Mouse (Mus musculus): Measurements from ENCODE around the gene Ero1lb. TPM values are rescaled to one million over a fixed set of nuclear protein-coding genes. Genes with fewer than 3 reads are reported as not detected.

Gene Ero1lb
- polyA plus RNA-seq, 1 experiment: 6.4 TPM

DNA sequence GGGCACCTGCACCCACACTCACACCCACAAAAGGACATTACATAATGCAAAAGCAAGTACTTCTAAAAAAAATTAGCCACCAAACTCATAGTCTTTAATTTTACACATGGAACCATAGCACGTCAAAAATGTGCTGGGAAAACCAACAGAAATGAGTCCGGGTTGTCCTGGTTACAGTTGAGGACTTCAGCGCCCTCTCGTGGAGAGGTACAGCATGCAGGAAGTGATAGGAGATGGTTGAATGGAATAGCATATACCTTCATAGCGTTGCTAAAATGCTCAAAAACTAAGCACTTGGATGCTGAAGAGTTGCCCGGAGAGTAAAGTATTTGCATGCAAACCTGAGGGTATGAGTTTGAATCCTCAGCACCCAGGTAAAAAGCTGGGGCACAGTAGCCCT lies 27.7 kb upstream of the Ero1lb start:
- Histone ChIP-seq H3K4me1 (ENCODE audit: control insufficient read depth, insufficient read depth, low read length) (no peaks in the 10 kb centered on the region), H3K27me3 (ENCODE audit: control insufficient read depth, insufficient read depth, low read length, poor library complexity, severe bottlenecking) (no peaks in the 10 kb centered on the region), H3K4me3 (ENCODE audit: low read depth, low read length) (no peak overlapping the region), H3K9ac (ENCODE audit: low read depth, poor library complexity, severe bottlenecking) (no peak overlapping the region), H3K36me3 (ENCODE audit: control insufficient read depth, insufficient read depth, low read length, poor library complexity, severe bottlenecking) (no peaks in the 10 kb centered on the region), H3K9me3 (replicated peaks; ENCODE audit: control insufficient read depth, insufficient read depth, low read length, poor library complexity, severe bottlenecking) (0 out of 2 replicates have a peak, but pooled peaks cover 3% of the 10 kb centered on the region), H3K27ac (ENCODE audit: insufficient read depth, low read length) (no peak overlapping the region)
- TF ChIP-seq CTCF (IDR thresholded peaks at IDR 0.05; ENCODE audit: low read depth, low read length) (peak; percentile 17), EP300 (IDR thresholded peaks at IDR 0.05; ENCODE audit: insufficient read depth, low read depth, low read length) (no peak), POLR2A (IDR thresholded peaks at IDR 0.05; ENCODE audit: insufficient read depth, low read length) (no peak)

DNA sequence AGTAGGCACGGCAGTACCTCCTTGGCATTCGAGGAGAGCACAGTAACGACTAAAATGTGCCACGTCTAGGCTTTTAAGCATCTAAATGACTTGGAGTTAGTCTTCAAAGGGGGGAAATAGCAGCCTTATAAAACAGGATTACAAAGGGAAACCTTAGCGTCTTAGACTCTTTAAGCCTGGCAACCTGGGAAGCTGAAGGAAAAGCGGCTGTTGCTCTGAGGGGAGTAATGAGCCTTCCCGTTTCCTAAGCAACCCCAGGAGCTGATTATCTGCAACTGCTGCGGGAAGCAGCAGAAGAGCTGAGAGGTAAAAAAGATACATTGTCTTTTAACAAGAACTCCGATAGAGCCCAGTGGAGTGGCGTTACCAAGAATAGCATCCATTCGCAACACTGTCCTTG lies 26.0 kb upstream of the Ero1lb start:
- H3K9ac ChIP-seq (ENCODE audit: low read depth, poor library complexity, severe bottlenecking): no peak overlapping the region
- TF ChIP-seq CTCF (IDR thresholded peaks at IDR 0.05; ENCODE audit: low read depth, low read length) (no peak), POLR2A (IDR thresholded peaks at IDR 0.05; ENCODE audit: insufficient read depth, low read length) (no peak)
- no peak overlapping the region for H3K27ac ChIP-seq (ENCODE audit: insufficient read depth, low read length)
- H3K4me1 ChIP-seq (ENCODE audit: control insufficient read depth, insufficient read depth, low read length): no peaks in the 10 kb centered on the region
- H3K36me3 ChIP-seq (ENCODE audit: control insufficient read depth, insufficient read depth, low read length, poor library complexity, severe bottlenecking): no peaks in the 10 kb centered on the region
- no peak overlapping the region for H3K4me3 ChIP-seq (ENCODE audit: low read depth, low read length)
- no peaks in the 10 kb centered on the region for H3K27me3 ChIP-seq (ENCODE audit: control insufficient read depth, insufficient read depth, low read length, poor library complexity, severe bottlenecking)
- 0 out of 2 replicates have a peak, but pooled peaks cover 3% of the 10 kb centered on the region for H3K9me3 ChIP-seq (replicated peaks; ENCODE audit: control insufficient read depth, insufficient read depth, low read length, poor library complexity, severe bottlenecking)

DNA sequence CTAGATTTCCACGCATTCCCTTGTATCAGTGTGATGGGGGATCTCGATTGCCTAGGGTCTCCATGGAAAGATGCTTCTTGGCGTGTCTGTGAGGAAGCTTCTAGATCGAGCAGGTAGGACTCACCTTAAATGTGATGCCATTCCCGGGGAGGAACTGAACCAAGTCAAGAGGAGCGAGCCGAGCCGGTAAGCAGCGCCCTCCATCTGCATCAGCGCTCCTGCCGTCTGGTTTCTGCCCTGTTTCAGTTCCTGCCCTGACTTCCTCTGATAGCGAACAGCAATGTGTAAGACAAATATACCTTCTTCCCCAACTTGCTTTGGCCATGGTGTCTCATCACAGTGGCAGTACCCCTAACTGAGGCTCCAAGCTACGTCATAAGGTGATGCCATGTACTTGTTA lies 25.6 kb upstream of the Ero1lb start:
- Histone ChIP-seq H3K9ac (ENCODE audit: low read depth, poor library complexity, severe bottlenecking) (no peak overlapping the region), H3K36me3 (ENCODE audit: control insufficient read depth, insufficient read depth, low read length, poor library complexity, severe bottlenecking) (no peaks in the 10 kb centered on the region), H3K27me3 (ENCODE audit: control insufficient read depth, insufficient read depth, low read length, poor library complexity, severe bottlenecking) (no peaks in the 10 kb centered on the region), H3K27ac (ENCODE audit: insufficient read depth, low read length) (no peak overlapping the region), H3K4me3 (ENCODE audit: low read depth, low read length) (no peak overlapping the region), H3K9me3 (replicated peaks; ENCODE audit: control insufficient read depth, insufficient read depth, low read length, poor library complexity, severe bottlenecking) (0 out of 2 replicates have a peak, but pooled peaks cover 3% of the 10 kb centered on the region), H3K4me1 (ENCODE audit: control insufficient read depth, insufficient read depth, low read length) (no peaks in the 10 kb centered on the region)
- TF ChIP-seq POLR2A (IDR thresholded peaks at IDR 0.05; ENCODE audit: insufficient read depth, low read length): no peak
- no peak for TF ChIP-seq EP300 (IDR thresholded peaks at IDR 0.05; ENCODE audit: insufficient read depth, low read depth, low read length)
- TF ChIP-seq CTCF (IDR thresholded peaks at IDR 0.05; ENCODE audit: low read depth, low read length): no peak

DNA sequence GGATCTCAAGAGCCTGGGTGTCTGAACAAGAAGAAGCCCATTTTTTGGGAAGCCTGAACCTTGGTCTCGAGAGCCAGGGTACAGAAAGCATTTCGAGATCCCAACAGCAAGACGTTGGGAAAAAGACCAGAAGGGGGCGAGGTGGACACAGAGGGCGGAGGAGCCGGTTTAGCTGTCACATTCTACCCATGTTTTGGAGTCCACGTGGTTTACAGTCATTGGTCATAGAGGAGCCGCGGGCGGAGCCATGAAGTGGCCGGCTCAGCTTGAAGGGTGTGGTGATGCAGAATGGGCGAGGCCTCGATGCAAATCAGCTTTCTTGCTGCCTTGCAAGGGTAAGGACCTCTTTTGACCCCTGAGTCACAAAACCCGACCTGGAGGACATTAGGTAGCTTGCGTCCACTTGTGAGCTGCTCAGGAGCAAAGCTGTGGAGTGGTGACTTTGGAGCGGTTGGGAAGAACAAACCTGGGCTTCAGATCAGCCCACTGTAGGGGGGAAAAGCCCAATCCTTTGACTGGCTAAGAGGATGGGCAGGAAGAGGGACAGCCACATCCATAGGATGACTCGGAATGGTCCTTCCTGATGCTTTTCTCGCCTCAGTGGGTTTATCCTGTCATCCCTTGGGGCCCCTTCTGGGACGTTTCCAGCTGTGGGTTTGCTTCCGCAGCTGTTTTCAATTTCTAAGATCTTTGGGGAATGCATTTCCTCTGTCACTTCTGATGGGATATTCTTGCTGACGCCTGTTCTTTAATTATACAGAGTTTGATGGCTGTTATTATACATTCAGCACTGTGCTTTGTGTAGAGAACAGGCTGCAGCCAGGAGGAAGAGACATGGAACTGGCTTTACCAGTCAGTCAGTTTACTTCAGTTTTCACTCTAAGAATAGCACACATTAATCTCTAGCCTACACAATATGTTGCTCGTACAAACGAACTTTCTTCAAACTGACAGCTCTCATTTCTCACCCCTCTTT lies 23.4 kb upstream of the Ero1lb start:
- Histone ChIP-seq H3K27ac (ENCODE audit: insufficient read depth, low read length) (no peak overlapping the region), H3K4me1 (ENCODE audit: control insufficient read depth, insufficient read depth, low read length) (no peaks in the 10 kb centered on the region), H3K36me3 (ENCODE audit: control insufficient read depth, insufficient read depth, low read length, poor library complexity, severe bottlenecking) (no peaks in the 10 kb centered on the region), H3K4me3 (ENCODE audit: low read depth, low read length) (no peak overlapping the region), H3K9me3 (replicated peaks; ENCODE audit: control insufficient read depth, insufficient read depth, low read length, poor library complexity, severe bottlenecking) (no peaks in the 10 kb centered on the region), H3K27me3 (ENCODE audit: control insufficient read depth, insufficient read depth, low read length, poor library complexity, severe bottlenecking) (no peaks in the 10 kb centered on the region), H3K9ac (ENCODE audit: low read depth, poor library complexity, severe bottlenecking) (no peak overlapping the region)
- TF ChIP-seq CTCF (IDR thresholded peaks at IDR 0.05; ENCODE audit: low read depth, low read length) (peak; percentile 17), POLR2A (IDR thresholded peaks at IDR 0.05; ENCODE audit: insufficient read depth, low read length) (no peak), EP300 (IDR thresholded peaks at IDR 0.05; ENCODE audit: insufficient read depth, low read depth, low read length) (no peak)

DNA sequence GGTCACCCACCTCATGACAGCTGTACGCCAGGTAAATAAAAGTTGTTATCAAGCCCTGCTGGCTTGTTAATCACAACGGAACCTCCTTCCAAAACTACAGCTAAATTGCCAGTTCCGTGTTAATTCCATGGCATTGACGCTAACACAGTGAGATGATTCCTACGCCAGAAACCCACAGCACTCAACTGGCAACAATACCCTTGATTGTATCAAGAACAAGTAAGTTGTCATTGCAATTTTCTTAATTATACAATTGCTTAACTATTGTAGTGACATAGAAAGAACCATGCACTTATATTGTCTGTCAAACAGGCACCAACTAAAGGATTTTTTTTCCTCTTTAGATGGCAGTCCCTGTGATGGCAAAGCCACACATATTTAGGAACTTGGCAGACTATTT lies 22.4 kb upstream of the Ero1lb start:
- no peak overlapping the region for H3K9ac ChIP-seq (ENCODE audit: low read depth, poor library complexity, severe bottlenecking)
- H3K27me3 ChIP-seq (ENCODE audit: control insufficient read depth, insufficient read depth, low read length, poor library complexity, severe bottlenecking): no peaks in the 10 kb centered on the region
- no peaks in the 10 kb centered on the region for H3K4me1 ChIP-seq (ENCODE audit: control insufficient read depth, insufficient read depth, low read length)
- no peaks in the 10 kb centered on the region for H3K9me3 ChIP-seq (replicated peaks; ENCODE audit: control insufficient read depth, insufficient read depth, low read length, poor library complexity, severe bottlenecking)
- H3K27ac ChIP-seq (ENCODE audit: insufficient read depth, low read length): no peak overlapping the region
- TF ChIP-seq POLR2A (IDR thresholded peaks at IDR 0.05; ENCODE audit: insufficient read depth, low read length) (no peak), EP300 (IDR thresholded peaks at IDR 0.05; ENCODE audit: insufficient read depth, low read depth, low read length) (no peak), CTCF (IDR thresholded peaks at IDR 0.05; ENCODE audit: low read depth, low read length) (no peak)
- H3K4me3 ChIP-seq (ENCODE audit: low read depth, low read length): no peak overlapping the region
- no peaks in the 10 kb centered on the region for H3K36me3 ChIP-seq (ENCODE audit: control insufficient read depth, insufficient read depth, low read length, poor library complexity, severe bottlenecking)

Data from ES-Bruce4 (cell line).